16 mouse cellular contexts compared by ENCODE assay signal in the genomic region with DNA sequence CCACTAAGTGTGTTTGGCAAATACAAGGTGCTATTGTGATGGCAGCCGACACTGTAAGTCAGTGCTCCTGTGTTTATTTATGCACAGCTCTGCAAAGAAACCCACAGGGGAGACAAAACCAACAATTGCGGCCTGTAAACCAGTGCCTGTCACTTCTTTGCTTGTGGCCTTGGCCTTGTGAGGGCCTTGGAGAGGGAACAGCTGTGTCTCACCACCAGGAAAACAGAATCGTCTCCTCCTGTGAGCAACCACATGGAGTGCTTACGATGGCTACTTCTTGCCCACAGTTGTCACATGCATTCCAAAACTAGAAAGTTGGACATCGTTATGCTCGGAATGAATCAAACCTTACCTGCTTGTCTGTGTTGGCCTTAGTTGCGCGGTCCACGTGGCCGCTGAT.
"Had no signal": no experiment of that assay in that cellular context is flagged by ENCODE, and none has a peak within 500 bp of the region (broad histone marks: within the 10 kb centered on the region; RNA-seq: fewer than 3 reads in every experiment).

No protein-coding gene starts in this region.

- H3K4me2 ChIP-seq: limb, embryonic 13.5 days; lung, embryonic 14.5 days; neural tube, embryonic 12.5 days had no signal

- H3K9me3 ChIP-seq: limb, embryonic 13.5 days; midbrain, embryonic 10.5 days; neural tube, embryonic 12.5 days had no signal

- H3K9ac ChIP-seq: limb, embryonic 13.5 days; lung, embryonic 14.5 days; neural tube, embryonic 12.5 days had no signal

- DNase-seq: kidney, adult 11 months; kidney, adult 9 months; kidney, postnatal 25 days; layer of hippocampus, adult 9-11 months; layer of hippocampus, postnatal 36 days; lung, embryonic 14.5 days; lung, postnatal 10 days; lung, postnatal 4 days; right cerebral cortex, postnatal 4 days; spleen, adult 18-20 months; thymus, adult 18-20 months; thymus, postnatal 14 days had no signal

- ATAC-seq: midbrain, embryonic 16.5 days had no signal

- H3K4me3 ChIP-seq: limb, embryonic 13.5 days; midbrain, embryonic 10.5 days; neural tube, embryonic 12.5 days had no signal

- H3K27me3 ChIP-seq: limb, embryonic 13.5 days; neural tube, embryonic 12.5 days had no signal

- H3K36me3 ChIP-seq: neural tube, embryonic 12.5 days had no signal

- H3K27ac ChIP-seq: limb, embryonic 13.5 days; neural tube, embryonic 12.5 days had no signal
